Mouse (Mus musculus) lung, embryonic 15.5 days (tissue): ENCODE measurements around the gene Gas7. TPM values are rescaled to one million over a fixed set of nuclear protein-coding genes. Genes with fewer than 3 reads are reported as not detected.

Experiments
- ATAC-seq: fragments of 200-750 bp; cut with Nextera tagmentation; 2 replicates; pipeline ENCODE4 v1.8.0; 2017; ENCODE audit warnings: moderate number of reproducible peaks, borderline replicate concordance; ENCODE audit not compliant: low FRiP score, low TSS enrichment; ENCODE audit errors: extremely low read depth
- H3K27ac ChIP-seq: fragments of 300-500 bp; sonication (generic); 2 replicates; pipeline ENCODE4 v1.5.1; 2015; ENCODE audit warnings: moderate library complexity, mild to moderate bottlenecking, inconsistent platforms
- H3K27me3 ChIP-seq: fragments of 300-500 bp; sonication (generic); 2 replicates; pipeline ENCODE4 v1.6.1; 2015; ENCODE audit warnings: inconsistent platforms
- H3K36me3 ChIP-seq: fragments of 300-500 bp; sonication (generic); 2 replicates; pipeline ENCODE4 v1.6.1; 2015; ENCODE audit warnings: inconsistent platforms
- H3K4me1 ChIP-seq: fragments of 300-500 bp; sonication (generic); 2 replicates; pipeline ENCODE4 v1.6.1; 2015; ENCODE audit warnings: inconsistent platforms
- H3K4me2 ChIP-seq: fragments of 300-500 bp; sonication (generic); 2 replicates; pipeline ENCODE4 v1.6.1; 2015; ENCODE audit warnings: inconsistent platforms, mild to moderate bottlenecking, moderate library complexity
- H3K4me3 ChIP-seq: fragments of 300-500 bp; sonication (generic); 2 replicates; pipeline ENCODE4 v1.5.1; 2015; ENCODE audit warnings: mild to moderate bottlenecking, inconsistent platforms
- H3K9ac ChIP-seq: fragments of 300-500 bp; sonication (generic); 2 replicates; pipeline ENCODE4 v1.6.1; 2015; ENCODE audit warnings: inconsistent platforms
- H3K9me3 ChIP-seq: fragments of 300-500 bp; sonication (generic); 2 replicates; pipeline ENCODE4 v1.6.1; 2016; ENCODE audit warnings: inconsistent platforms
- WGBS: fragments of 180-500 bp; shearing (Covaris S2); methylation state at CpG from one replicate; pipeline ENCODE4 v1.1.7; 2015; 5-methylcytosine and 5-hydroxymethylcytosine counted together
- polyA plus RNA-seq: library from polyadenylated mRNA; unstranded; fragments of >200 nt; fragmentation: Nextera tagmentation; extraction: Ambion mirVana; gene quantifications from 2 replicates; pipeline ENCODE4 v1.2.1, GENCODE M21; 2015

The Gas7 gene
- polyA plus RNA-seq, 1 experiment from 2014 or later, result 11.7 TPM

DNA sequence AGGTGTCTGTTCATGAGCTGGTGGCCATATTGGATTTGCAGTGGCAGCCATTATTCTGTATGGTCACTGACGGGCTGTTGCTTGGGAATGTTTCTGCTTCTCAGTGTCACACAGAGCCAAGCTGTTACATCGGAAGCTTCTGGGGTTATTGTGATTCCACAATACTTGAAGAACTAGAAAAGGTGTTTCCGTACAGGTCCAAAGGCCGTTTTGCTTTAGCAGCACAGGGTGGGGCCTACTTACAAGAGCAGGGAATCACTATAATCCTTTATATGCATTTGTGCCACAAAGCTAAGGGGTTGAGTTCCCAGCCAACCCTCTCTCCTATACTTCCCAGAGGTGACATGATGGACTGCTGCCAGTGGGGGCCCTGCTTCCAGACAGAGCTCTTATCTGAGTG is 127.3 kb downstream of the Gas7 start:
- H3K4me1 ChIP-seq, result peaks cover 32% of the 10 kb centered on the region
- H3K27ac ChIP-seq, result no peak overlapping the region
- H3K27me3 ChIP-seq, result no peaks in the 10 kb centered on the region
- H3K36me3 ChIP-seq, result no peaks in the 10 kb centered on the region
- WGBS, result 95% methylated on average over 4 of the region's 4 CpGs
- H3K9me3 ChIP-seq, result no peaks in the 10 kb centered on the region
- H3K9ac ChIP-seq, result no peak overlapping the region
- no peak overlapping the region for H3K4me2 ChIP-seq
- no peak overlapping the region for H3K4me3 ChIP-seq
- no peak for ATAC-seq

DNA sequence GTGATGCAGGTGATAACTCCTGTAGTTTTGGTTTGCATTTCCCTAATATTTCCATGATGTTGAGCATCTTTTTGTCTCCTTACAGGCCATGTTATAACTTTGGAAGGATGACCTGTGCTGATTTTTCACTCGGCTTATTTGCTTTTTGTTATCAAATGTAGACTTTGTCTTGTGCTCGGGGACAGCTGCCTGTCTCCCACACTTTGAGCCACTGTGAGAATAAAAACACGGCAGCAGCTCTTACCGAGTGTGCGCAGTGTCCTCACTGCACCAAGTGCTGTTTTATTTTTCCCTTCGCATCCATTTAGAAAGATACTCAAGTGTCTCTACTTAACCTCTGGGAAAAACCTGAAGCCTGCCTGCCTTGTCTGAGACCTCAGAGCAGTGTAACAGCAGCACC is 129.8 kb downstream of the Gas7 start:
- H3K4me3 ChIP-seq, result no peak overlapping the region
- H3K9ac ChIP-seq, result no peak overlapping the region
- no peaks in the 10 kb centered on the region for H3K27me3 ChIP-seq
- H3K4me1 ChIP-seq, result peaks cover 17% of the 10 kb centered on the region; the same call in 1 of the 2 replicates
- H3K27ac ChIP-seq, result no peak overlapping the region
- H3K36me3 ChIP-seq, result no peaks in the 10 kb centered on the region
- 72% methylated on average over 6 of the region's 6 CpGs for WGBS
- no peak overlapping the region for H3K4me2 ChIP-seq
- ATAC-seq, result no peak
- no peaks in the 10 kb centered on the region for H3K9me3 ChIP-seq

GRCm38 (mm10) chr11:67585629-67586028 is 130.4 kb downstream of the Gas7 start:
- ATAC-seq, result no peak

DNA sequence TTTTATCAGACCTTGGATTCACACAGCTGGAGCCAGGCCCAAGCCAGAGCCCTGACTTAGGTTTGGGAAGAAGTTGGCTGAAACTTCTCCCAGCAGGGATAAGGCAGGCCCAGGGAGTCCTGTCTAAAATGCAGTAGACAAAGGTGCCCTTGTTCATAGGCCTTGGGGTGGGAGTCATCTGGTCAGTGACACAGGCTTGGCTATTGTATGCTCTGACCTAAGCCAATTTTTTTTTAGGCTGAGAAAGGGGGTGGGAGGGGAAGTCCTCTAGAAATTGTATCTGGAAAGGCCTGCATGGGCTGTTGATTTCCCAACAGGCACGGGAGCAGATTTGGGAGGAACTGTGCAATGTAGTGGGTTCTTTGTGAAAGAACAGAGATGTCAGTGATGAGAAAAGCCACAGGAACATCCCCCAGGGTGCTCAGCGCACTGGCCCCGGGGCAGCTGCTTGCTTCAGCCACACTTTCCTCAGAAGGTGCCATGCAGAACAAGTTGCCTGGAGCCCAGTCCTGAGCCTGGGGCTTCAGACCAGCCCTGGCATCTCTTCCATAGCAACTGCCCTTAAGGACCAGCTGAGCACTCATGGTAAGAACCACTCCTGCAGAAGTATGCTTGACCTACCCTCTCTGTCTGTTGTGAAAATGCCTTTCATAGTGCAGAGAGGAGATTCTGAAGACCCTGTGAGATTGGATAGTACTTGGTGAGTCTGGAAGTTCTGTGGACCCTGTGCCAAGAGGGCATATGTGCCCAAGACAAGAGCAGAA is 131.2 kb downstream of the Gas7 start:
- no peak for ATAC-seq
- Histone ChIP-seq H3K4me3 (no peak overlapping the region), H3K4me1 (0 out of 2 replicates have a peak, but pooled peaks cover 6% of the 10 kb centered on the region), H3K27me3 (no peaks in the 10 kb centered on the region), H3K27ac (no peak overlapping the region), H3K36me3 (no peaks in the 10 kb centered on the region), H3K9me3 (no peaks in the 10 kb centered on the region), H3K9ac (no peak overlapping the region), H3K4me2 (no peak overlapping the region)
- WGBS, result 70% methylated on average over 3 of the region's 3 CpGs

More at GRCm38 (mm10) chr11:67585629-67586028, 130.4 kb downstream of the Gas7 start:
- no peak overlapping the region for H3K4me3 ChIP-seq
- peaks cover 13% of the 10 kb centered on the region; the same call in 1 of the 2 replicates for H3K4me1 ChIP-seq
- no peaks in the 10 kb centered on the region for H3K27me3 ChIP-seq
- WGBS, result 58% methylated on average over 2 of the region's 2 CpGs
- H3K27ac ChIP-seq, result no peak overlapping the region
- H3K4me2 ChIP-seq, result no peak overlapping the region
- no peaks in the 10 kb centered on the region for H3K36me3 ChIP-seq
- no peak overlapping the region for H3K9ac ChIP-seq
- no peaks in the 10 kb centered on the region for H3K9me3 ChIP-seq

GRCm38 (mm10) chr11:67588196-67588827 is 133.1 kb downstream of the Gas7 start:
- H3K4me2 ChIP-seq, result no peak overlapping the region
- 69% methylated on average over 8 of the region's 8 CpGs for WGBS
- no peaks in the 10 kb centered on the region for H3K27me3 ChIP-seq
- H3K4me3 ChIP-seq, result no peak overlapping the region
- no peak overlapping the region for H3K27ac ChIP-seq
- H3K9me3 ChIP-seq, result no peaks in the 10 kb centered on the region
- H3K36me3 ChIP-seq, result no peaks in the 10 kb centered on the region
- no peak for ATAC-seq
- no peak overlapping the region for H3K9ac ChIP-seq
- 0 out of 2 replicates have a peak, but pooled peaks cover 5% of the 10 kb centered on the region for H3K4me1 ChIP-seq

DNA sequence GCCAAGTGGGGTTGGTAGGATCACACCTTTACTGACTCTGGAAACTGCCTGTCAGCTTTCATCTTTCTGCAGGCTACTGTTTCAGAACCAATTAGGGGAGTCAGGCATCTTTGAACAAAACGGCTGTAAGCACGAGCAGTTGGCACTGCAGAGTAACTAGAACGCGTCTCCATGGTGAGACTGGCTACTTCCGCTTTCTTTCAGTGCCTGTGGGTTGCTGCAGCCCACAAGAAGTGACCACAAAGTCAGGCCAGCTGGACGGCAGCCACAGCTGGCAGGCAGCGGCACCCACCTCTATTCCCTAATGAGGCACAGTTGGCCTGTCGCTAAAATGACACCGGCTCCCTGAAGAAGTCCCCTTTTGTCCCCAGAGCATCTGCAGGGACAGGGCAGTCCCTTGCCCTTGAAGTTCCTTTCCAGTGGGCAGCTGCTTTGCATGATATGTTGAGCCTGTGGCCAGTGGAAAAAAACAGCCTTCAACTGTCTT is 133.6 kb downstream of the Gas7 start:
- H3K9ac ChIP-seq, result no peak overlapping the region
- no peak overlapping the region for H3K4me3 ChIP-seq
- H3K4me1 ChIP-seq, result 0 out of 2 replicates have a peak, but pooled peaks cover 5% of the 10 kb centered on the region
- no peaks in the 10 kb centered on the region for H3K36me3 ChIP-seq
- H3K27ac ChIP-seq, result no peak overlapping the region
- H3K9me3 ChIP-seq, result no peaks in the 10 kb centered on the region
- WGBS, result 47% methylated on average over 9 of the region's 9 CpGs
- no peaks in the 10 kb centered on the region for H3K27me3 ChIP-seq
- no peak overlapping the region for H3K4me2 ChIP-seq
- no peak for ATAC-seq

DNA sequence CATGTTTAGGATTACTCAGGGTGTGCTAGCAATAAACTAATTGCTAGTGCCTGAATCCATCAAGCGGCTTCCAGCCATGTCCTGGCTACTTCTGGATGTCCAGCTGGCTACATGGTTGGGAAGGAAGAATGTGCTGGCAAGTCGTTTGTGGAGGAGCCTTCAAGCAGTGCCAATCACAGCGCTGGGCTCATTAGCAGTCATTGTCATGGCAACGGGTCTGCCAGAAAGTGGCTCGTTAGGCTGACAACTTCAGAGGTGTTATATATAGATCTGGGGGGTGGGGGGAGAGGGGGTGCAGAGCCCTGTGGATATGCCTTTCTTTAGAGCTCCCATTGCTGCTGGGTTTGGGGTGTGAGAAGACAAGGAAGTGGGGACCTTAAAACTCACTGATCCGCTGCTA is 141.0 kb downstream of the Gas7 start:
- no peaks in the 10 kb centered on the region for H3K4me1 ChIP-seq
- no peak overlapping the region for H3K4me3 ChIP-seq
- H3K27me3 ChIP-seq, result no peaks in the 10 kb centered on the region
- H3K27ac ChIP-seq, result no peak overlapping the region
- no peaks in the 10 kb centered on the region for H3K36me3 ChIP-seq
- ATAC-seq, result no peak
- WGBS, result 62% methylated on average over 6 of the region's 6 CpGs
- no peak overlapping the region for H3K4me2 ChIP-seq
- no peaks in the 10 kb centered on the region for H3K9me3 ChIP-seq
- no peak overlapping the region for H3K9ac ChIP-seq

DNA sequence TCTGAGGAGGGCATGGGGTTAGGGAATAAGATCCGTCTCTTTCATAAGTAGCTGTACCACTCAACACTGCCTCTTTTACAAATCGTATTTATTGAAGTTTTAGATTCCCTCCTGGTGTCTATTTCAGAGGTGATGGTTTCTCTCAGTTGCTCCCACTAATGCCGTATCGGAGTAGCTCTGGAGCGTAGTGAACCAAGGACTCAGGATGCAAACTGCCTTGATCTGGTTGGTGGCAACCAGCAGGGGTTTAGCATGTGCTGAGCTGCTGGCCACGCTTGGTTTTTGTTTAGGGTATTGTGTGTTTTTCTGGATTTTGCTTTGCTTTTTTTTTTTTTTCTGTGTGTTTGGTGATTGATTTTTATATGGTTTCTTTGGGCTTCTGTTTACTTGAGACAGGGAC is 141.6 kb downstream of the Gas7 start:
- H3K27me3 ChIP-seq, result no peaks in the 10 kb centered on the region
- no peaks in the 10 kb centered on the region for H3K9me3 ChIP-seq
- H3K4me3 ChIP-seq, result no peak overlapping the region
- 82% methylated on average over 6 of the region's 6 CpGs for WGBS
- H3K9ac ChIP-seq, result no peak overlapping the region
- H3K36me3 ChIP-seq, result no peaks in the 10 kb centered on the region
- ATAC-seq, result no peak
- no peak overlapping the region for H3K27ac ChIP-seq
- no peak overlapping the region for H3K4me2 ChIP-seq
- H3K4me1 ChIP-seq, result no peaks in the 10 kb centered on the region

GRCm38 (mm10) chr11:67597388-67597787 is 142.2 kb downstream of the Gas7 start:
- Histone ChIP-seq H3K9ac (no peak overlapping the region), H3K27me3 (no peaks in the 10 kb centered on the region), H3K27ac (no peak overlapping the region), H3K4me3 (no peak overlapping the region), H3K4me1 (no peaks in the 10 kb centered on the region), H3K4me2 (no peak overlapping the region), H3K36me3 (no peaks in the 10 kb centered on the region), H3K9me3 (no peaks in the 10 kb centered on the region)
- ATAC-seq, result no peak
- 74% methylated on average over 7 of the region's 7 CpGs for WGBS

DNA sequence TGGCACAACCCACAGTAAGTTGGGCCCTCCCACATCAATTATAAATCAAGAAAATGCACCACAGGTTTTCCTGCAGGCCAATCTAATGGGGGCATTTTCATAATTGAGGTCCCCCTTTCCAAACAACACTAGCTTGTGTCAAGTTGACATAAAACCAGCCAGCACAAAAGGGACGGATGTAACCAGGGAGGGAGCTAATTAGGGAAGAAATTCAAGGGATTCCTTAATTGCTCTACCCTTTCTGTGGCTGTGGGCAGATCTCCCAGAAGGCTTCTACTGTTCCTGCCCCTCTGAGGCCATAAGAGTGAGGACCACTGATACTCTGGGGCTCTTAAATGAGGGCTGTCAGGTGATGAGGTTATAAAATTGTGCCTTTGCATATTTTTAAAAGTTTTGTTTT is 143.9 kb downstream of the Gas7 start:
- H3K36me3 ChIP-seq, result no peaks in the 10 kb centered on the region
- no peak overlapping the region for H3K4me2 ChIP-seq
- H3K4me1 ChIP-seq, result no peaks in the 10 kb centered on the region
- H3K27me3 ChIP-seq, result no peaks in the 10 kb centered on the region
- H3K4me3 ChIP-seq, result no peak overlapping the region
- no peak overlapping the region for H3K9ac ChIP-seq
- no peaks in the 10 kb centered on the region for H3K9me3 ChIP-seq
- 38% methylated on average over 1 of the region's 1 CpGs for WGBS
- ATAC-seq, result no peak
- H3K27ac ChIP-seq, result no peak overlapping the region

GRCm38 (mm10) chr11:67600710-67601430 is 145.6 kb downstream of the Gas7 start:
- no peaks in the 10 kb centered on the region for H3K4me1 ChIP-seq
- no peak overlapping the region for H3K4me2 ChIP-seq
- no peak overlapping the region for H3K9ac ChIP-seq
- no peak overlapping the region for H3K4me3 ChIP-seq
- H3K27ac ChIP-seq, result no peak overlapping the region
- no peaks in the 10 kb centered on the region for H3K27me3 ChIP-seq
- H3K9me3 ChIP-seq, result no peaks in the 10 kb centered on the region
- 69% methylated on average over 8 of the region's 8 CpGs for WGBS
- H3K36me3 ChIP-seq, result no peaks in the 10 kb centered on the region
- no peak for ATAC-seq
